Mouse (Mus musculus): Measurements from ENCODE around the gene Plekho1. TPM values are rescaled to one million over a fixed set of nuclear protein-coding genes. Genes with fewer than 3 reads are reported as not detected.

Plekho1 gene
- total and polyA plus RNA-seq, 3 experiments = 22.3 to 24.6 (median 23.4) TPM

DNA sequence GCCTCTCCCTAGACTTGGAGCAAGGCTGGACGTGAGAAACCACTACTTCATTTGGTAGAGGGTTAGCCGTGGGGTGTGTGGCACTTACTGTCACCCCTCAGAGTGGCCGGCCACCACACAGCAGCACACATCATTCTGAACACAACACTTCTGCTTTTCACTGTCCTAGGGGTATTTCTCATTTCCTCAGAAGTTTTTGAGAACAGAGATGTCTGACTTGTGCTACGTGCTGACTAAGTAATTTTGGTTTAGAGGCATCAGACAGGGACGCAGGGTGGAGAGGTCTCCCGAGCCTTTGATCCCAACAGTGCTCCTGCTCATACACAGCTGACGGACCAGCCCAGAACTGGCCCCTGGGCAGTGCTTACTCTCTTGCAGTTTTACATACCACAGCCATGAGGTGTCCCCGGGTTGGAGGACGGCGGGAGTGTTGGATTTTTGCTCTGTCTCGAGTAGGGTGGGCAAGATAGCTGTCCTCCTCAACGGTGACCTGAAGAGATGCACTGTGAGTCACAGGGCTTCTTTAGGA is 5.3 kb downstream of the Plekho1 start:
- peak; percentile 70 for DNase-seq (ENCODE audit: extremely low read depth)
- in situ Hi-C loops (cut with MboI; ENCODE audit: low pct_ligation_motif_present, low pct_unique_long_range_greater_than_20kb, low sequenced_read_pairs) (loop anchor here (5.0 kb wide), 1 partner anchor 52 kb away; no protein-coding TSS in a partner anchor), dilution Hi-C loops (cut with MboI; ENCODE audit: extremely low pct_ligation_motif_present, extremely low pct_unique_long_range_greater_than_20kb, low sequenced_read_pairs) (no loop called here)
- H3K79me2 ChIP-seq (replicated peaks; ENCODE audit: control insufficient read depth, extremely low read depth, insufficient read depth, poor library complexity, severe bottlenecking) = peaks cover 7% of the 10 kb centered on the region; the same call in 1 of the 2 replicates
- peaks cover 4% of the 10 kb centered on the region for H3K27me3 ChIP-seq (replicated peaks)
- H3K27ac ChIP-seq (ENCODE audit: insufficient read depth, low read depth) = peak overlapping the region; percentile 81
- peaks cover 22 to 35% of the 10 kb centered on the region in 2 experiments for H3K36me3 ChIP-seq (replicated peaks in 1 of 2; ENCODE audit: control insufficient read depth in 1 of 2, insufficient read depth in 1 of 2, low read length in 1 of 2)
- H3K9ac ChIP-seq (ENCODE audit: insufficient read depth, low read depth) = peak overlapping the region; percentile 7; the same call in 1 of the 2 replicates
- TF ChIP-seq HCFC1 (IDR thresholded peaks at IDR 0.05; ENCODE audit: low read depth, low read length) (0 out of 2 replicates have a peak, but pooled peaks have one; percentile 11), SIN3A (IDR thresholded peaks at IDR 0.05; ENCODE audit: low read length) (peak; percentile 53), KAT2A (IDR thresholded peaks at IDR 0.05; ENCODE audit: insufficient replicate concordance, low read length) (no peak), NELFE (IDR thresholded peaks at IDR 0.05; ENCODE audit: low read depth, low read length) (no peak), JUND (conservative IDR thresholded peaks at IDR 0.05; ENCODE audit: low read depth, low read length) (0 out of 2 replicates have a peak, but pooled peaks have one; percentile 29), MAZ (IDR thresholded peaks at IDR 0.05; ENCODE audit: low read depth, low read length) (no peak), UBTF (IDR thresholded peaks at IDR 0.05; ENCODE audit: low read depth, low read length) (peak; percentile 54; the same call in 1 of the 2 replicates), RAD21 (IDR thresholded peaks at IDR 0.05; ENCODE audit: low read depth, low read length) (no peak), MYC (IDR thresholded peaks at IDR 0.05; ENCODE audit: low read depth, low read length) (peak; percentile 42; the same call in 1 of the 2 replicates), TBP (conservative IDR thresholded peaks at IDR 0.05; ENCODE audit: low read depth, low read length) (no peak), ZC3H11A (IDR thresholded peaks at IDR 0.05; ENCODE audit: low read depth, low read length) (no peak), MXI1 (IDR thresholded peaks at IDR 0.05; ENCODE audit: low read depth, low read length) (peak; percentile 44; the same call in 1 of the 2 replicates), CHD2 (IDR thresholded peaks at IDR 0.05; ENCODE audit: low read length) (0 out of 2 replicates have a peak, but pooled peaks have one; percentile 34), ZMIZ1 (IDR thresholded peaks at IDR 0.05; ENCODE audit: low read depth, low read length) (no peak), ZKSCAN1 (IDR thresholded peaks at IDR 0.05; ENCODE audit: borderline replicate concordance, low read depth, low read length) (no peak), PAX5 (IDR thresholded peaks at IDR 0.05; ENCODE audit: low read length) (no peak), E2F4 (IDR thresholded peaks at IDR 0.05; ENCODE audit: insufficient replicate concordance, low read depth, low read length) (no peak), MAFK (IDR thresholded peaks at IDR 0.05; ENCODE audit: insufficient replicate concordance, low read length) (peak; percentile 97), CHD1 (IDR thresholded peaks at IDR 0.05; ENCODE audit: low read depth, low read length) (peak; percentile 70; the same call in 1 of the 2 replicates), ZNF384 (IDR thresholded peaks at IDR 0.05; ENCODE audit: low read depth, low read length) (no peak), EP300 (IDR thresholded peaks at IDR 0.05; ENCODE audit: low read length) (peak; percentile 82), CTCF (conservative IDR thresholded peaks at IDR 0.05 in 1 of 2, IDR thresholded peaks at IDR 0.05 in 1 of 2; ENCODE audit: low read depth in 2 of 2, low read length in 2 of 2) (no peak), USF1 (IDR thresholded peaks at IDR 0.05; ENCODE audit: low read depth, low read length) (no peak), USF2 (conservative IDR thresholded peaks at IDR 0.05; ENCODE audit: low read depth, low read length) (no peak), MEF2A (IDR thresholded peaks at IDR 0.05; ENCODE audit: borderline replicate concordance, low read depth, low read length) (peak; percentile 71; the same call in 1 of the 2 replicates), NRF1 (IDR thresholded peaks at IDR 0.05; ENCODE audit: low read depth, low read length) (peak; percentile 18; the same call in 1 of the 2 replicates), RCOR1 (conservative IDR thresholded peaks at IDR 0.05; ENCODE audit: low read depth, low read length) (0 out of 2 replicates have a peak, but pooled peaks have one; percentile 42), ETS1 (conservative IDR thresholded peaks at IDR 0.05; ENCODE audit: low read depth, low read length) (peak; percentile 56), MAX (IDR thresholded peaks at IDR 0.05; ENCODE audit: low read length) (peak; percentile 45; the same call in 1 of the 2 replicates), TCF12 (IDR thresholded peaks at IDR 0.05; ENCODE audit: low read depth, low read length) (peak; percentile 49; the same call in 1 of the 2 replicates), BHLHE40 (IDR thresholded peaks at IDR 0.05; ENCODE audit: low read depth, low read length) (peak; percentile 60), GABPA (IDR thresholded peaks at IDR 0.05; ENCODE audit: insufficient replicate concordance, low read depth, low read length) (no peak), ELF1 (IDR thresholded peaks at IDR 0.05; ENCODE audit: low read depth, low read length) (0 out of 2 replicates have a peak, but pooled peaks have one; percentile 15), POLR2A (IDR thresholded peaks at IDR 0.05; ENCODE audit: low read depth, low read length) (no peak), IRF4 (IDR thresholded peaks at IDR 0.05; ENCODE audit: low read depth, low read length) (peak; percentile 86), POLR2AphosphoS2 (IDR thresholded peaks at IDR 0.05; ENCODE audit: low read depth, low read length) (no peak), JUN (IDR thresholded peaks at IDR 0.05; ENCODE audit: insufficient read depth, low read depth, low read length) (peak; percentile 15; the same call in 1 of the 2 replicates), SMC3 (IDR thresholded peaks at IDR 0.05; ENCODE audit: low read depth, low read length) (no peak)
- H3K9me3 ChIP-seq (replicated peaks; ENCODE audit: low read length) = no peaks in the 10 kb centered on the region
- H3K4me2 ChIP-seq (ENCODE audit: insufficient read depth, low read depth, poor library complexity, severe bottlenecking) = peak overlapping the region; percentile 24; the same call in 1 of the 2 replicates
- peaks cover 42 to 88% of the 10 kb centered on the region in 2 experiments for H3K4me1 ChIP-seq (ENCODE audit: control insufficient read depth in 1 of 2, insufficient read depth in 2 of 2)
- H3K4me3 ChIP-seq (replicated peaks in 1 of 3; ENCODE audit: low read depth in 2 of 3, low read length in 2 of 3, poor library complexity in 1 of 3) = peak overlapping the region in 1 of 3 experiments; percentile 10

All from CH12.LX (cell line).